Mouse (Mus musculus) monocyte, adult 5-6 weeks (primary cell): ENCODE results near the gene Herc3. TPM values are rescaled to one million over a fixed set of nuclear protein-coding genes. Genes with fewer than 3 reads are reported as not detected.
A peak's percentile ranks its signal among the peaks of the same experiment; 100 is the strongest.
"Not testable (repeated sequence)": the region's sequence is repeated elsewhere in the genome, so short reads cannot be mapped to it uniquely, and the experiment has no call there.

Experiments used
- ATAC-seq: fragments of 153-309, 156-312 bp; replicated peaks from 2 replicates; pipeline ENCODE4 v1.8.0; 2017; ENCODE audit warnings: mild to moderate bottlenecking; ENCODE audit not compliant: low TSS enrichment, insufficient number of reproducible peaks, severe bottlenecking, poor library complexity, low FRiP score
- total RNA-seq: library from RNA; stranded (forward); fragments of 200-1000, 200-491, 200-594 nt; gene quantifications from 3 replicates; pipeline ENCODE4 v1.2.3, GENCODE M21; 2017

The Herc3 gene
- total RNA-seq = 19.2 to 63.9 TPM (median 26.6 TPM) in 3 replicates

- ATAC-seq = peak; percentile 41
Measured at GRCm38 (mm10) chr6:58831232-58832009, at the start of gene Herc3. Gene Herc3, plus strand, starts transcription at chr6:58831465.

GRCm38 (mm10) chr6:58801394-58801793, 29.9 kb upstream of the Herc3 start:
- no peak for ATAC-seq

- no peak for ATAC-seq
Measured at GRCm38 (mm10) chr6:58814381-58814780, 16.9 kb upstream of the Herc3 start.

DNA sequence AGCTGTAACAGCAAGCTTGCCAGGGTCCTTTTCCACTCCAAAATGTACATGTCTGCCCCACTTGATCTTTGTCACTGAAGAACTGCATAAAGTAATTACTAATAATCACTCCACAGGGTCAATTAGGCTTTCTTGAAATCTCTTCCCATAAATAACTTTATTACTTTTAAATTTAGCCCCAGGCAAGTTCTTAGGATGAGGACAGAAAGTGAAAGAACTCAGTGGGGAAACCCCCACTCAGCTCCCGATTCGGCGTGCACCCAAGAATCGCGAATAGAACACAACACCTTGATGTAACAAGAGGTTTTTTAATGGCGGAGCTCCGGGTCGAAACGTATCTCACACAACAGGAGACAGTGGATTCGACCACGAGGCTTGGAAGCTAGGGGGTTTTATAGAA, 14.2 kb upstream of the Herc3 start:
- not testable (repeated sequence) for ATAC-seq

DNA sequence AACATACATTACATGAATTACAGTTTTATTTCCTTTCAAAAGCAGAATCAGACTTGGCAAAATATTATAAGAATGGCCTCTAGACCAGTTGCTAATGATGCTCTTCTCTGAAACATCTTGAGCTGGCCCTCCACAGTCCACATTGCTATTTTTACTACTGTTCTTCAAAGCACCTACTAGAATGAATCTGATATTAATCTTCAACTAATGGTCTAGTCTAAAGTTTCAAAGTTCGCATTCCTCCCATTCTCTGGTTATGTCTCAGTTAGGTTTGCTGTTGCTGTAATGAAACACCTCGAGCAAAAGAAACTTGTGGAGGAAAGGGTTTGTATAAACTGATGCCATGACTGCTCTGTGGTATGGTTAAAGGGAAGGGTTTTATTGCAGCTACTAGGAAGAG, 5.6 kb upstream of the Herc3 start:
- no peak for ATAC-seq

DNA sequence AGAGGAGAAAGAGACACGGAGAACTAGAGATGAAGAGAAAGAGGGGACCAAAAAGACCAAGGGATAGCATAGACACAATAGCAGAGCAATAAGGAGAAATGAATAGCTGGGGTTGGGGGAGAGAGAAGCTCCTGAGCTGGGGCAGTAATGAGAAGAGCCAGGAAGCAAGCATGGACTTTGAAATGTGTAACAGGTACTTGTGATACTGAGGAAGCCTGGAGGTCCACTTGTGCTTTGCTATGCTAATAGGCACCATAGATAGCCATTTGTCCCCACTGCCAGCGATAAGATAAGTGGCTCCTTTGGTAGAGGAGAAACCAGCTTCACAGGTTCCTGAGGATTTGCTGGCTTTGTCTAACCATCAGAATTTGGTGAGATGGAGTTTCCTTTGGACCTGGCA, 5.2 kb upstream of the Herc3 start:
- ATAC-seq = no peak

DNA sequence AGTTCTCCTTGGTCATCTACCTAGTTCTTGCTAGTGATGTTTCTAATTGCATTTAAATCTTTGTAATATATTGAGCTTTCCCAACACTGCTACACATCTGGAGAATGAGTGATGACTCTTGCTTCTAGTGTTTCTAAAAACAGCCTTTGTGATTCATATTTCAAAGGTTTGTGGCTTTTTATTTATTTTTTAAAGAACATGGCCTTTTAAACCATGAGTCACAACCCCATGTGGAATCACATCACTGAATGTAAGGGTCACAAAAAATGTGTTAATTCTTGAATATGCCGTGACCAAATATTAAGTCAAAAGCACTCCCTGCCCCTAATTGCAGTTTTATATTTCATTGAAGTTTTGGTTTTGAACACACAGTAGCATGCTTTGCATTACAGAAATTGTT, 2.7 kb upstream of the Herc3 start:
- ATAC-seq = no peak

- no peak for ATAC-seq
Measured at GRCm38 (mm10) chr6:58830840-58831231, 429 bp upstream of the Herc3 start.

GRCm38 (mm10) chr6:58832591-58833018, 1.3 kb downstream of the Herc3 start:
- peak; percentile 51 for ATAC-seq

DNA sequence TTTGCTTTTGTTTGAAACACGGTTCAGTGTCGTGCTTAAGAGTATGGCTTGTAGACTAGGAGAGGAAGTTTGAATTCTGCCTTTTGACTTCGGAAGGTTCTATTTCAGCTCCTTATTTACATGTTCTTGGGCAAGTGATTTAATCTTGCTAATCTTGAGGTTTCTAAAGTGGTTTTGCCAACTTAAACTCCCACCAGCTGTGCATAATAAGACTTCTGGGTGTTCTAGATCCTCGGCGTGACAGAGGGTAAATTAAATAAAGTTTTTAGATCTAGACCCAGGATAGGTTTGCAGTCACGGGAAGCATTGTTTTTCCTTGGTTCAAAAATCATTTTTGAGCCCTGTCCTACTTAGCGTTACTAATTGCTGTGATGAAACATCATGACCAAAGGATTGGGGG, 3.2 kb downstream of the Herc3 start:
- ATAC-seq = no peak

DNA sequence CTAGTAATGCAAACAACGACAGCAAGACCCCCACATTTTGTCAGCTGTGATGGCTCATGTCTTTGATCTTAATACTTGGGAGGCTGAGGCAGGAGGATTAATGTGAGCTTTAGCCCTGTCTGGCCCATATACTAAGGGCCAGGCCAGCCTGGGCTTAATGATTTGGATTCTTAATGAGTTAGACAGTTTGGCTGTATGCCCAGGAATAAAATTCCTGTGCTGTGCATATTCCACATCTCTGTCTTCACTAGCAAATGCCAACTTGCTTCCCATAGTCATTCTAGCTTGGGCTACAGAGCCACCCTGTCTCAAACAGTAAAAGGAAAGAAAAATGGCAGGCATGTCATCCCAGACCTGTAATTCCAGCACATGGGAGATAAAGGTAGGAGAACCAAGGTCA, 4.3 kb downstream of the Herc3 start:
- ATAC-seq = no peak

DNA sequence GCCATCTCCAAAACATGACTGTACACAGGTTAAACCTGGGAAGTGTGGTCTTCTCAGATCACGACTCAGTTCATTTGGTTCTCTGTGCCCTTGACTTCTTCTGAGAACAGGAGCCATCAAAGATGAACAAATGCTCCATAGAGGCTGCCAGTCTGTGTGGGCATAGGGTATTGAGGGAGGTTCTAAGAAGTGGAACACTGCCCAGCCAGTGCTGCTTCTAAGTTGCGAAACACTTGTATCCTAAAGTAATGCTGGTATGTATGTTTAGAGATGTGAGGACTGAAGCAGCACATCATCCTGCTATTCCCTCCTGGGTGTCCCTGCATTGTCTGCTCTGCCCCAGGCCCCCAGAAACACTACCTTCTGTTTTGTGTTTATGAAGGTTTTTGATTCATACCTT, 5.2 kb downstream of the Herc3 start:
- no peak for ATAC-seq

GRCm38 (mm10) chr6:58837917-58838316, 6.7 kb downstream of the Herc3 start:
- ATAC-seq = no peak

DNA sequence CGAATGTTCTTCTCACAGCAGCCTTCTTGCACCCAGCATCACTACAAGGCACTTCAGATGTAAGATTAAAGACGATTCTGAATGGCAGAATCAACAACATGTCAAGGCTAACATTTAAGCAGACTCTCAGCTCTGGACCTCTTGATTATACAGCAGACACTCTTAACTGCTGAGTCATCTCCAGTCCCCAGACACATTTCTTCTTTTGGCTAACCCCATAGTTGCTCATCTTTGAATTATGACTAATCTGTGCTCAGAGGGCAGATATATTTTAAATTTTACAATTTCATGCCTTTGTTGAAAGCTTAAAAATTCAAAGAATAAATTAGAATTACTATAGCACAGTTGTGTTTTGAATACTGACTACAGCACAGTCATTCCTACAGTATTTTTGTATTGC, 9.9 kb downstream of the Herc3 start:
- ATAC-seq = no peak

DNA sequence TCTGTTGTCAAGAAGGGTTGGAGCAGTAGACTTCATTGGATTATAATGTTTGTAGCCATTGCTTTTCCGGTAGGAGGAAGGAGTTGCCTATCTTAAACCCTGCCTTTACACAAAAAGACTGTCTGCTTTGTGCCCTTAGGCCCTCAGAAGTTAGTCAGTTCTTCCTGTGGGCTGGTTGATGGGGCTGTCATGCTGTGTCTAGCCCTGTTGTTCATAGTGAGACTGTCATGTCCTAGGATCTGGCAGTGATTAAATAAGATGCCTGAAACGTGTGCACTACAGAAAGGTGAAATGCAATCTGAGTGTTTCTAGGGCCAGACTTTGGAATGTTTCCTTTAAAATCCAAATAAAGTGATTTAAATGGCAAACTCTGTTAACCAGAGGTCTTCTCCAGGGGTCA, 10.9 kb downstream of the Herc3 start:
- ATAC-seq = no peak

- no peak for ATAC-seq
Measured at GRCm38 (mm10) chr6:58843580-58843979, 12.3 kb downstream of the Herc3 start.

- ATAC-seq = no peak
Measured at GRCm38 (mm10) chr6:58844188-58844822, 13.0 kb downstream of the Herc3 start.

GRCm38 (mm10) chr6:58846850-58847692, 15.8 kb downstream of the Herc3 start:
- ATAC-seq = no peak

GRCm38 (mm10) chr6:58847836-58848235, 16.6 kb downstream of the Herc3 start:
- no peak for ATAC-seq
